Mouse (Mus musculus) central nervous system, embryonic 14 days (tissue): ENCODE data around the gene Ifnk. TPM values are rescaled to one million over a fixed set of nuclear protein-coding genes. Genes with fewer than 3 reads are reported as not detected.

Experiments used
- polyA plus RNA-seq: library from polyadenylated mRNA; depleted of rRNA; stranded (reverse); fragments of >200 nt; gene quantifications from 2 replicates; pipeline ENCODE4 v1.2.3, GENCODE M21; 2012; rRNA removed

Gene Ifnk
- polyA plus RNA-seq = not detected in 2 replicates

DNA sequence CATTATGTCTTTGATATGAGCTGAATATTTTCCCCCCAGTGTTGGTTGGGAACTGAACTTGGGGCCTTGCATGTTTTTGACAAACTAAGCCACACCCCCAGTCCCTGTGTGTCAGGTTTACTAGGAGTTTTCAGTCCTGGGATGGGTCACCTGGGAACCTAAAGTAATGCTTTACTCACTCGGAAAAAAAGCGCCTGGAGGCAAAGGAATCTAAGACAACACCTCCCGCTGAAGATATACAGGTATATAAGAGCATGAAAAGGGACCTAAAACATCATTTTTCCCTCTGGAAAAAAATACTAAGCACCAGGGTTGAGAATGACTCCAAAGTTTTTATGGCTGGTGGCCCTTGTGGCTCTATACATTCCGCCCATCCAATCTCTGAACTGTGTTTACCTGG is at the start of gene Ifnk:
TSS of gene Ifnk (plus strand) at position 301 of the 400 bp plus-strand sequence.

DNA sequence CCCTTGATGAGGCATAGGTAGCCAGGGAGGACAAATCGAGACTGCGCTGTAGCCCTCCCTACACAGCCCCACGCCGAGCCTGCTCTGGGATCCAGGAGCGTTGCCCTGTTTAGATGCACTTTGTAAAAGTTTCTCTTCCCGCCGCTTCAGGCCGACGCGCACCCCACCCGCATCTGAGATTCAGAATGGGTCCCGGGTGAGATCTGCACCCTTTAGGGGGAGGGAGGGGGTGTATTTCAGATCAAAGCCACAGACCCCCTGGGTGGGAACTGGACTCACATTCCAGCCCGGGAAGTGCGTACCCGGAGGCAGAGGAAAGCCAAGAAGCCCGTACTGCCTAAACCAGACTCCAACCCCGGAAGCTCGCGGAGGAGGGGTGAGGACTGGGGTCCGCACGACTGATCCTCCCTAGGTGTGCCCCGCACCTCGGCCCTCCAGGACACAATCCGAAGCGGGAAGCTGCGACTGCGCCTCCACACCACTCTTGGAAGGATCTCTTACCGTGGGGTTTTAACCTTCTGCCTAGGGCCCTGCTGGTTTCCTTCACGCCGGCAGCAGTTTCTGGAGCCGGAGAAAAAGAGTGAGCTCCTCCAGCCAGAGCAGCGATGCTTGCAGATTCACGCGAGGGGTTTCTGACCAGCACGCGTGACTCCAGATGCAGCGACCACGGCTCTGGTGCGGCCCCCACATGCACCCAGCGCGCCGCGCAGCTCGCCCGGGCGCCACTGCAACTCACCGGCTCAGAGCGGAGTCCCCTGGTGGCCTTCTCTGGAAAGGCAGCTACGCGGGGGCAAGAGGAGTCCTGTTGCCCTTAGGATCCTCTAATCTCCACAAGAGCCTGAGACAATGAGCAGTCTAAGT is 5.1 kb downstream of the Ifnk start, which contains the start of gene Mob3b:
TSS of gene Mob3b (minus strand) at position 734 of the 861 bp plus-strand sequence.

Other genes with a start within 250 kb of the Ifnk start
- 3.0 and 3.5 TPM in 2 replicates for gene Mob3b, start 5.4 kb downstream of the Ifnk start, polyA plus RNA-seq
- 35.9 and 43.6 TPM in 2 replicates for gene C9orf72, start 74.1 kb downstream of the Ifnk start, polyA plus RNA-seq